Mouse (Mus musculus) neural tube, embryonic 11.5 days (tissue): ENCODE results near the gene Gm20388. TPM values are rescaled to one million over a fixed set of nuclear protein-coding genes. Genes with fewer than 3 reads are reported as not detected.

Experiments
- ATAC-seq: fragments of 200-750 bp; cut with Nextera tagmentation; 2 replicates; pipeline ENCODE4 v1.8.0; 2017; ENCODE audit warnings: moderate number of reproducible peaks, mild to moderate bottlenecking, moderate TSS enrichment, moderate library complexity; ENCODE audit not compliant: insufficient read depth, low FRiP score, low TSS enrichment
- DNase-seq: peaks from one replicate; pipeline ENCODE4 v3.0.0-alpha.2; 2015; ENCODE audit warnings: low spot score
- H3K27ac ChIP-seq: fragments of 300-500 bp; sonication (generic); 2 replicates; pipeline ENCODE4 v1.5.1; 2014; ENCODE audit warnings: low read depth, mild to moderate bottlenecking, low read length
- H3K27me3 ChIP-seq: fragments of 300-500 bp; sonication (generic); 2 replicates; pipeline ENCODE4 v1.6.1; 2014; ENCODE audit warnings: mild to moderate bottlenecking, low read length, mixed read lengths; ENCODE audit not compliant: control insufficient read depth, insufficient read depth
- H3K36me3 ChIP-seq: fragments of 300-500 bp; sonication (generic); 2 replicates; pipeline ENCODE4 v1.6.1; 2014; ENCODE audit warnings: mild to moderate bottlenecking, low read length, moderate library complexity, mixed read lengths; ENCODE audit not compliant: control insufficient read depth, insufficient read depth
- H3K4me1 ChIP-seq: fragments of 300-500 bp; sonication (generic); 2 replicates; pipeline ENCODE4 v1.6.1; 2014; ENCODE audit warnings: low read length, mixed read lengths; ENCODE audit not compliant: control insufficient read depth, insufficient read depth
- H3K4me2 ChIP-seq: fragments of 300-500 bp; sonication (generic); 2 replicates; pipeline ENCODE4 v1.6.1; 2014; ENCODE audit warnings: low read depth, mild to moderate bottlenecking, moderate library complexity
- H3K4me3 ChIP-seq: fragments of 300-500 bp; sonication (generic); 2 replicates; pipeline ENCODE4 v1.5.1; 2014; ENCODE audit warnings: low read depth, low read length
- H3K9ac ChIP-seq: fragments of 300-500 bp; sonication (generic); 2 replicates; pipeline ENCODE4 v1.6.1; 2014; ENCODE audit warnings: mild to moderate bottlenecking, low read length
- H3K9me3 ChIP-seq: fragments of 300-500 bp; sonication (generic); 2 replicates; pipeline ENCODE4 v1.6.1; 2016; ENCODE audit warnings: low read length; ENCODE audit not compliant: control insufficient read depth
- WGBS: fragments of 180-500 bp; shearing (Covaris S2); extraction: QIAGEN DNeasy Blood & Tissue Kit; methylation state at CpG from one replicate; pipeline ENCODE4 v1.1.7; 2014; 5-methylcytosine and 5-hydroxymethylcytosine counted together
- polyA plus RNA-seq: library from polyadenylated mRNA; unstranded; fragments of >200 nt; fragmentation: Nextera tagmentation; extraction: Ambion mirVana; gene quantifications from 2 replicates; pipeline ENCODE4 v1.2.1, GENCODE M21; 2014

Gm20388 gene
- polyA plus RNA-seq, 1 experiment from 2014 or later = not detected

GRCm38 (mm10) chr8:121477851-121478547 lies 1567.4 kb downstream of the Gm20388 start:
- no peak for ATAC-seq
- peak overlapping the region; percentile 23; the same call in 1 of the 2 replicates for H3K27ac ChIP-seq
- 0 out of 2 replicates have a peak, but pooled peaks cover 3% of the 10 kb centered on the region for H3K4me1 ChIP-seq

GRCm38 (mm10) chr8:121479144-121479543 lies 1568.5 kb downstream of the Gm20388 start:
- Histone ChIP-seq H3K9me3 (no peaks in the 10 kb centered on the region), H3K36me3 (no peaks in the 10 kb centered on the region), H3K4me3 (no peak overlapping the region), H3K4me1 (0 out of 2 replicates have a peak, but pooled peaks cover 3% of the 10 kb centered on the region), H3K27me3 (no peaks in the 10 kb centered on the region), H3K4me2 (no peak overlapping the region), H3K27ac (no peak overlapping the region), H3K9ac (no peak overlapping the region)
- WGBS = 76% methylated on average over 8 of the region's 8 CpGs
- no peak for DNase-seq
- ATAC-seq = no peak

More at GRCm38 (mm10) chr8:121477851-121478547, 1567.4 kb downstream of the Gm20388 start:
- no peak overlapping the region for H3K9ac ChIP-seq
- H3K27me3 ChIP-seq = no peaks in the 10 kb centered on the region
- DNase-seq = no peak
- H3K36me3 ChIP-seq = no peaks in the 10 kb centered on the region
- H3K4me2 ChIP-seq = no peak overlapping the region
- 60% methylated on average over 20 of the region's 20 CpGs for WGBS
- no peaks in the 10 kb centered on the region for H3K9me3 ChIP-seq
- H3K4me3 ChIP-seq = no peak overlapping the region

- H3K4me1 ChIP-seq = 0 out of 2 replicates have a peak, but pooled peaks cover 3% of the 10 kb centered on the region
- WGBS = 58% methylated on average over 26 of the region's 26 CpGs
- DNase-seq (no peak), ATAC-seq (no peak)
- no peaks in the 10 kb centered on the region for H3K36me3 ChIP-seq
- no peak overlapping the region for H3K27ac ChIP-seq
- H3K9ac ChIP-seq = no peak overlapping the region
- no peak overlapping the region for H3K4me2 ChIP-seq
- H3K4me3 ChIP-seq = no peak overlapping the region
- H3K9me3 ChIP-seq = no peaks in the 10 kb centered on the region
- H3K27me3 ChIP-seq = no peaks in the 10 kb centered on the region
Measured at GRCm38 (mm10) chr8:121480411-121481031, 1569.9 kb downstream of the Gm20388 start.

GRCm38 (mm10) chr8:121484072-121484782 lies 1573.6 kb downstream of the Gm20388 start:
- H3K9me3 ChIP-seq = no peaks in the 10 kb centered on the region
- H3K4me3 ChIP-seq = no peak overlapping the region
- WGBS = 52% methylated on average over 23 of the region's 23 CpGs
- DNase-seq (no peak), ATAC-seq (no peak)
- H3K9ac ChIP-seq = no peak overlapping the region; the same call in 1 of the 2 replicates
- H3K4me1 ChIP-seq = no peaks in the 10 kb centered on the region
- no peaks in the 10 kb centered on the region for H3K27me3 ChIP-seq
- no peak overlapping the region for H3K4me2 ChIP-seq
- no peaks in the 10 kb centered on the region for H3K36me3 ChIP-seq
- H3K27ac ChIP-seq = no peak overlapping the region

GRCm38 (mm10) chr8:121491633-121492032 lies 1581.0 kb downstream of the Gm20388 start:
- Histone ChIP-seq H3K9me3 (no peaks in the 10 kb centered on the region), H3K27me3 (no peaks in the 10 kb centered on the region), H3K4me3 (no peak overlapping the region), H3K27ac (no peak overlapping the region), H3K4me2 (no peak overlapping the region), H3K9ac (no peak overlapping the region), H3K4me1 (no peaks in the 10 kb centered on the region), H3K36me3 (no peaks in the 10 kb centered on the region)
- no peak for ATAC-seq
- 50% methylated on average over 9 of the region's 9 CpGs for WGBS
- DNase-seq = no peak

GRCm38 (mm10) chr8:121497621-121498020 lies 1587.0 kb downstream of the Gm20388 start:
- DNase-seq = no peak
- Histone ChIP-seq H3K4me3 (no peak overlapping the region), H3K9ac (no peak overlapping the region), H3K27me3 (no peaks in the 10 kb centered on the region), H3K4me1 (no peaks in the 10 kb centered on the region), H3K27ac (no peak overlapping the region), H3K4me2 (no peak overlapping the region), H3K9me3 (no peaks in the 10 kb centered on the region), H3K36me3 (no peaks in the 10 kb centered on the region)
- 86% methylated on average over 6 of the region's 6 CpGs for WGBS
- ATAC-seq = no peak

GRCm38 (mm10) chr8:121511751-121512150 lies 1601.1 kb downstream of the Gm20388 start:
- ATAC-seq (no peak), DNase-seq (no peak)
- Histone ChIP-seq H3K4me1 (no peaks in the 10 kb centered on the region), H3K27ac (no peak overlapping the region), H3K4me3 (no peak overlapping the region), H3K9ac (no peak overlapping the region), H3K36me3 (no peaks in the 10 kb centered on the region), H3K9me3 (no peaks in the 10 kb centered on the region), H3K4me2 (no peak overlapping the region), H3K27me3 (no peaks in the 10 kb centered on the region)
- WGBS = 54% methylated on average over 9 of the region's 9 CpGs

GRCm38 (mm10) chr8:121513429-121513828 lies 1602.8 kb downstream of the Gm20388 start:
- 9% methylated on average over 12 of the region's 12 CpGs for WGBS
- no peak for ATAC-seq

More at GRCm38 (mm10) chr8:121513429-121513828, 1602.8 kb downstream of the Gm20388 start:
- no peaks in the 10 kb centered on the region for H3K27me3 ChIP-seq
- no peaks in the 10 kb centered on the region for H3K36me3 ChIP-seq
- H3K4me3 ChIP-seq = no peak overlapping the region
- H3K27ac ChIP-seq = no peak overlapping the region
- no peak overlapping the region for H3K9ac ChIP-seq
- no peaks in the 10 kb centered on the region for H3K4me1 ChIP-seq
- no peaks in the 10 kb centered on the region for H3K9me3 ChIP-seq
- no peak overlapping the region for H3K4me2 ChIP-seq
- DNase-seq = peak; percentile 84
